Mouse (Mus musculus): Measurements from ENCODE around the gene Cep57l1.

DNA sequence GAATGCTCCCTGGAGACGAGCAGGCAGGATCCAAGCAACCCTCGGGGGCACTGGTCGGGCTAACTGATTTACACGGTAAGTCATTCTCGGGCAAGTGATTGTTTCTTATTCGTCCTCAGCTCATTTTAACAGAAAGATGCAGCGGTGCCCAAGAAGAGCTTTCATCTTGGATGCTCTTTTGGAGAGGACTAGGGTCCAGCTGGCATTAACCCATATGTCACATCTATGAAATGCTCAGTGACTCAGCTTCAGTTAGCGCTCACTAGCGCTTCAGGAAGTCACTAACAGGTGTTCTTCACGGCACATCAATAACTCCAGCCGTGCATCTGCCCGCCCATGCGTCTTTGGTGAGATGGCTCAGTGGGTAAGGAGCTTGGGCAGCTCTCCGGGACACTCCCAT lies 94.1 kb downstream of the Cep57l1 start:
- TF ChIP-seq POLR2A (IDR thresholded peaks at IDR 0.05; ENCODE audit: insufficient read depth, low read depth, low read length) (no peak), EP300 (IDR thresholded peaks at IDR 0.05; ENCODE audit: insufficient read depth, low read depth, low read length) (no peak)

All from heart, adult 2 months (tissue).